Mouse (Mus musculus): Measurements from ENCODE around the gene Prpf8.
"Not testable (repeated sequence)": the region's sequence is repeated elsewhere in the genome, so short reads cannot be mapped to it uniquely, and the experiment has no call there.

Prpf8 gene

GRCm38 (mm10) chr11:75486601-75487285, at the start of gene Prpf8:
Gene Prpf8 (plus strand): TSS chr11:75486816.
- DNase-seq (ENCODE audit: low read depth, low spot score), result peak; percentile 94

GRCm38 (mm10) chr11:75438194-75438593, 48.4 kb upstream of the Prpf8 start:
- no peak for DNase-seq (ENCODE audit: low read depth, low spot score)

- no peak for DNase-seq (ENCODE audit: low read depth, low spot score)
Measured at GRCm38 (mm10) chr11:75438804-75439203, 47.8 kb upstream of the Prpf8 start.

- DNase-seq (ENCODE audit: low read depth, low spot score), result no peak
Measured at GRCm38 (mm10) chr11:75439363-75439762, 47.3 kb upstream of the Prpf8 start, which contains the start of gene Serpinf2. Gene Serpinf2 (minus strand): TSS chr11:75439591.

GRCm38 (mm10) chr11:75439951-75440350, 46.7 kb upstream of the Prpf8 start:
- no peak for DNase-seq (ENCODE audit: low read depth, low spot score)

GRCm38 (mm10) chr11:75441034-75441433, 45.6 kb upstream of the Prpf8 start:
- no peak for DNase-seq (ENCODE audit: low read depth, low spot score)

- DNase-seq (ENCODE audit: low read depth, low spot score), result no peak
Measured at GRCm38 (mm10) chr11:75441601-75442000, 45.0 kb upstream of the Prpf8 start.

- DNase-seq (ENCODE audit: low read depth, low spot score), result no peak
Measured at GRCm38 (mm10) chr11:75443711-75444110, 42.9 kb upstream of the Prpf8 start.

GRCm38 (mm10) chr11:75448575-75448974, 38.0 kb upstream of the Prpf8 start:
- DNase-seq (ENCODE audit: low read depth, low spot score), result no peak

- no peak for DNase-seq (ENCODE audit: low read depth, low spot score)
Measured at GRCm38 (mm10) chr11:75449695-75450094, 36.9 kb upstream of the Prpf8 start.

GRCm38 (mm10) chr11:75450304-75450908, 36.2 kb upstream of the Prpf8 start:
- DNase-seq (ENCODE audit: low read depth, low spot score), result no peak

- DNase-seq (ENCODE audit: low read depth, low spot score), result no peak
Measured at GRCm38 (mm10) chr11:75450936-75451335, 35.7 kb upstream of the Prpf8 start.

- no peak for DNase-seq (ENCODE audit: low read depth, low spot score)
Measured at GRCm38 (mm10) chr11:75452081-75452480, 34.5 kb upstream of the Prpf8 start.

GRCm38 (mm10) chr11:75452812-75453557, 33.6 kb upstream of the Prpf8 start:
- no peak for DNase-seq (ENCODE audit: low read depth, low spot score)

- peak; percentile 70 for DNase-seq (ENCODE audit: low read depth, low spot score)
Measured at GRCm38 (mm10) chr11:75453991-75454930, 32.4 kb upstream of the Prpf8 start, which contains the start of gene Wdr81. Gene Wdr81 (minus strand): TSS chr11:75454717.

GRCm38 (mm10) chr11:75455041-75455736, 31.4 kb upstream of the Prpf8 start:
- no peak for DNase-seq (ENCODE audit: low read depth, low spot score)

GRCm38 (mm10) chr11:75455971-75456370, 30.6 kb upstream of the Prpf8 start:
- DNase-seq (ENCODE audit: low read depth, low spot score), result not testable (repeated sequence)

- DNase-seq (ENCODE audit: low read depth, low spot score), result no peak
Measured at GRCm38 (mm10) chr11:75456440-75456871, 30.2 kb upstream of the Prpf8 start.

GRCm38 (mm10) chr11:75458169-75458568, 28.4 kb upstream of the Prpf8 start:
- no peak for DNase-seq (ENCODE audit: low read depth, low spot score)

GRCm38 (mm10) chr11:75458628-75459041, 28.0 kb upstream of the Prpf8 start:
- no peak for DNase-seq (ENCODE audit: low read depth, low spot score)
